Mouse (Mus musculus): ENCODE data around the gene Gm17428. TPM values are rescaled to one million over a fixed set of nuclear protein-coding genes. Genes with fewer than 3 reads are reported as not detected.
A peak's percentile ranks its signal among the peaks of the same experiment; 100 is the strongest.
"Not testable (repeated sequence)": the region's sequence is repeated elsewhere in the genome, so short reads cannot be mapped to it uniquely, and the experiment has no call there.

Gm17428 gene
- polyA plus RNA-seq, 1 experiment from 2014 or later: not detected

DNA sequence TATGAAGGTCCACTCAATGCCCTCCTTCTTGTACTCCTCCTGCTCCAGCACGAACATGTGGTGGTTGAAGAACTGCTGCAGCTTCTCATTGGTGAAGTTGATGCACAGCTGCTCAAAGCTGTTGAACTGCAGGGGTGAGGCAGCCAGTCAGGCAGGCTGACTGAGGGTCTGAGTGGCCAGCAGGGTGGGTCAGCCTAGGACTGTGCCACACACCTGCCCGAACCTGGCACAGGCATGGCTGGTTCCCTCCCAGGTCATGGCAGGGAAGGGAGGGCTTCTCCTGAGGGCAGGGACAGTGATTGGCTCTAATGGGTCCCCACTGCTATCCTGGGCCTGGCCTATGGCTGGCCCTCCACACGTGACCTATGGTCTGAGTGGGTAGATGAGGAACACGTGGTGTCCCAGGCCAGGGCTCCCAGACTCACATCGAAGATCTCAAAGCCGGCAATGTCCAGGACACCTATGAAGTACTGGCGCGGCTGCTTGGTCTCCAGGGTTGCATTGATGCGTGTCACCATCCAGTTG, 11.7 kb downstream of the Gm17428 start:
- H3K4me2 ChIP-seq (ENCODE audit: low read depth, severe bottlenecking); H3K4me1 ChIP-seq (ENCODE audit: control insufficient read depth, insufficient read depth, low read length); H3K4me3 ChIP-seq (ENCODE audit: low read depth, low read length); ATAC-seq (ENCODE audit: insufficient number of reproducible peaks, low FRiP score, low TSS enrichment, low read depth); DNase-seq (ENCODE audit: low spot score); H3K27ac ChIP-seq (replicated peaks; ENCODE audit: low read depth, low read length); H3K36me3 ChIP-seq (ENCODE audit: control insufficient read depth, insufficient read depth, low read length); H3K9ac ChIP-seq (ENCODE audit: low read length); H3K9me3 ChIP-seq (ENCODE audit: control insufficient read depth, low read length); H3K27me3 ChIP-seq (ENCODE audit: control insufficient read depth, insufficient read depth, low read length): not testable (repeated sequence)
- 85% methylated on average over 9 of the region's 9 CpGs for WGBS

DNA sequence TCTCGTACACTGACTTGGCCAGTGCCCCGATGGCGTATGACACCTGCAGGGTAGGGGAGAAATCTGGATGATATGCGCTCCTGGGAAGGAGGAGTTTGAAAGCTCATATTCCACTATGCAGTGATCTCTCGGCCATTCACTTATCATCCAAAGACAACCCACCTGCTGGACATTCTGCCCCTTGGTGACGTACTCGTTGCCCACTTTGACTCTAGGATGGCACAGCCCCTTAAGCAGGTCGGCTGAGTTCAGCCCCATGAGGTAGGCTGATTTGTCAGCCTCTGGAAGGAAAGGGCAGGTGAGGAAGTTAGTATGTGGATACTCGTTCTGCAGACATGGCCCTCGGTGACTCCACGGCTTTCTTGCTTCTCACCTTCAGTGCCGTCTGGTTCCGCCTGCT, 12.1 kb downstream of the Gm17428 start:
- DNase-seq (ENCODE audit: low spot score) (no peak), ATAC-seq (ENCODE audit: insufficient number of reproducible peaks, low FRiP score, low TSS enrichment, low read depth) (no peak)
- Histone ChIP-seq H3K4me1 (ENCODE audit: control insufficient read depth, insufficient read depth, low read length) (no peaks in the 10 kb centered on the region), H3K4me2 (ENCODE audit: low read depth, severe bottlenecking) (no peak overlapping the region), H3K9ac (ENCODE audit: low read length) (no peak overlapping the region), H3K36me3 (ENCODE audit: control insufficient read depth, insufficient read depth, low read length) (no peaks in the 10 kb centered on the region), H3K27ac (replicated peaks; ENCODE audit: low read depth, low read length) (no peak overlapping the region), H3K4me3 (ENCODE audit: low read depth, low read length) (no peak overlapping the region), H3K9me3 (ENCODE audit: control insufficient read depth, low read length) (no peaks in the 10 kb centered on the region), H3K27me3 (ENCODE audit: control insufficient read depth, insufficient read depth, low read length) (no peaks in the 10 kb centered on the region)
- 94% methylated on average over 13 of the region's 13 CpGs for WGBS

DNA sequence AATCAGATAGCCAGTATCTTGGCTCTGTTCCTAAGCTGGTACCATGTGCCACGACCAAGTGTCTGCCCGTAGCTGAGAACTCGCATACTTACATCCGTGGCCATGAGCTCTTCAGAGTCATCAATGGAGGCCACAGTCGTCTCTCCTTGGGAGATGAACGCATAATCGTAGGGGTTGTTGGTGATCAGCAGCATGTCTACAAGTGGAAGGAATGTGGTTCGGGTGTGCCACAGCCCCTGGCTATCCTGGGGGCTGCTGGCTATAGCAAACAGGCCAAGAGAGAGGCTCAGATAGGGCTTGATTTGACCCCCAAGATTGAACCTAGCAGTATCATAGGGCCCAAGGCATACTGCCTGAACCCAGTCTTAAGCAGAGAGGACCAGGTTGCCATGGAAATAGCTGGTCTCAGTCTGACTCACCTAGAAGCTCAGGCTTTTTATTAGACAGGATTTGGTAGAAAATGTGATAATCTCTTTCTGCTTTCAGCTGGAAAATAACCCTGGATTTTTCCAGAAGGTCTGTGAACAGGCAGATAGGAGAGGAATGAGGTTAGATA, 13.2 kb downstream of the Gm17428 start:
- no peak overlapping the region for H3K9ac ChIP-seq (ENCODE audit: low read length)
- DNase-seq (ENCODE audit: low spot score): no peak
- H3K9me3 ChIP-seq (ENCODE audit: control insufficient read depth, low read length): no peaks in the 10 kb centered on the region
- ATAC-seq (ENCODE audit: insufficient number of reproducible peaks, low FRiP score, low TSS enrichment, low read depth): no peak
- no peak overlapping the region for H3K4me2 ChIP-seq (ENCODE audit: low read depth, severe bottlenecking)
- H3K4me3 ChIP-seq (ENCODE audit: low read depth, low read length): no peak overlapping the region
- WGBS: 93% methylated on average over 8 of the region's 8 CpGs
- H3K4me1 ChIP-seq (ENCODE audit: control insufficient read depth, insufficient read depth, low read length): 0 out of 2 replicates have a peak, but pooled peaks cover 3% of the 10 kb centered on the region
- no peaks in the 10 kb centered on the region for H3K36me3 ChIP-seq (ENCODE audit: control insufficient read depth, insufficient read depth, low read length)
- no peaks in the 10 kb centered on the region for H3K27me3 ChIP-seq (ENCODE audit: control insufficient read depth, insufficient read depth, low read length)
- H3K27ac ChIP-seq (replicated peaks; ENCODE audit: low read depth, low read length): no peak overlapping the region

DNA sequence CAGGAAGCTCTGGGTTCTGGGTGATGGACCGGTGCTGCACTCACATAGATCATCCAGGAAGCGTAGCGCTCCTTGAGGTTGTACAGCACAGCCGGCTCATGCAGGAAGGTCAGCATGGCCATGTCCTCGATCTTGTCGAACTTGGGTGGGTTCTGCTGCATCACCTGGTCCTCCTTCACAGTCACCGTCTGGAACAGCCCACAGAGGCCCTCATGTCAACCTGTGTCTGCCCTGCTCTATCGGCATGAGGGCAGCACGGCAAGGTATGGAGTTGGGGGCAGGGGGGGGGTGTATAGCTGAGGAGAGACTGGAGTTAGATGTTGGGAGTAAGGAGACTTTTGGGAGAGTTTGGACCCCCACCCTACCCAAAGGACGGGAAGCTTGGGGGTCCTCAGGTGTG, 15.5 kb downstream of the Gm17428 start:
- H3K4me1 ChIP-seq (ENCODE audit: control insufficient read depth, insufficient read depth, low read length): 0 out of 2 replicates have a peak, but pooled peaks cover 3% of the 10 kb centered on the region
- H3K4me2 ChIP-seq (ENCODE audit: low read depth, severe bottlenecking): no peak overlapping the region
- whole genome bisulfite sequencing: 91% methylated on average over 10 of the region's 10 CpGs
- no peaks in the 10 kb centered on the region for H3K9me3 ChIP-seq (ENCODE audit: control insufficient read depth, low read length)
- no peak overlapping the region for H3K27ac ChIP-seq (replicated peaks; ENCODE audit: low read depth, low read length)
- DNase-seq (ENCODE audit: low spot score) (no peak), ATAC-seq (ENCODE audit: insufficient number of reproducible peaks, low FRiP score, low TSS enrichment, low read depth) (no peak)
- H3K27me3 ChIP-seq (ENCODE audit: control insufficient read depth, insufficient read depth, low read length): no peaks in the 10 kb centered on the region
- no peak overlapping the region for H3K4me3 ChIP-seq (ENCODE audit: low read depth, low read length)
- no peak overlapping the region for H3K9ac ChIP-seq (ENCODE audit: low read length)
- no peaks in the 10 kb centered on the region for H3K36me3 ChIP-seq (ENCODE audit: control insufficient read depth, insufficient read depth, low read length)

DNA sequence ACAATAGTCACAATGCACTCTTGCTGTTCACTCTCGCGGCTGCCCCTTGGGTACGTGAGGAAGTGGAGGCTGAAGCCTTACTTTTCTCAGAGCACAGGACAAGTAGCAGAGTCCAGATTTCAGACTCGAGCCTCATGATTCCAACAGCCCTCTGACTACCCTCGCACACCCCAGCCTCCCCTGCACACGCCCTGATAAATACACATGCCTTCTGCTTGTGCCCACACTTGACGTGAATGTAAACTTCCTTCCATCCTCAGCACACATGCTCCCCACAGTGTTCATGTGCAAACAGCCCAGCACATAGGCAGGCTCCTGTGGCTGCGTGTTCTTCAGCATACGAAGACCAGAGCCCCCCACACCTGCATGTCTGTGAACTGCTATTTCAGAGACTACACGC, 16.9 kb downstream of the Gm17428 start:
- no peak overlapping the region for H3K27ac ChIP-seq (replicated peaks; ENCODE audit: low read depth, low read length)
- H3K4me2 ChIP-seq (ENCODE audit: low read depth, severe bottlenecking): no peak overlapping the region
- H3K9ac ChIP-seq (ENCODE audit: low read length): no peak overlapping the region
- ATAC-seq (ENCODE audit: insufficient number of reproducible peaks, low FRiP score, low TSS enrichment, low read depth) (no peak), DNase-seq (ENCODE audit: low spot score) (no peak)
- no peaks in the 10 kb centered on the region for H3K36me3 ChIP-seq (ENCODE audit: control insufficient read depth, insufficient read depth, low read length)
- H3K4me3 ChIP-seq (ENCODE audit: low read depth, low read length): no peak overlapping the region
- 79% methylated on average over 10 of the region's 10 CpGs for WGBS
- H3K4me1 ChIP-seq (ENCODE audit: control insufficient read depth, insufficient read depth, low read length): 0 out of 2 replicates have a peak, but pooled peaks cover 3% of the 10 kb centered on the region
- no peaks in the 10 kb centered on the region for H3K9me3 ChIP-seq (ENCODE audit: control insufficient read depth, low read length)
- no peaks in the 10 kb centered on the region for H3K27me3 ChIP-seq (ENCODE audit: control insufficient read depth, insufficient read depth, low read length)

DNA sequence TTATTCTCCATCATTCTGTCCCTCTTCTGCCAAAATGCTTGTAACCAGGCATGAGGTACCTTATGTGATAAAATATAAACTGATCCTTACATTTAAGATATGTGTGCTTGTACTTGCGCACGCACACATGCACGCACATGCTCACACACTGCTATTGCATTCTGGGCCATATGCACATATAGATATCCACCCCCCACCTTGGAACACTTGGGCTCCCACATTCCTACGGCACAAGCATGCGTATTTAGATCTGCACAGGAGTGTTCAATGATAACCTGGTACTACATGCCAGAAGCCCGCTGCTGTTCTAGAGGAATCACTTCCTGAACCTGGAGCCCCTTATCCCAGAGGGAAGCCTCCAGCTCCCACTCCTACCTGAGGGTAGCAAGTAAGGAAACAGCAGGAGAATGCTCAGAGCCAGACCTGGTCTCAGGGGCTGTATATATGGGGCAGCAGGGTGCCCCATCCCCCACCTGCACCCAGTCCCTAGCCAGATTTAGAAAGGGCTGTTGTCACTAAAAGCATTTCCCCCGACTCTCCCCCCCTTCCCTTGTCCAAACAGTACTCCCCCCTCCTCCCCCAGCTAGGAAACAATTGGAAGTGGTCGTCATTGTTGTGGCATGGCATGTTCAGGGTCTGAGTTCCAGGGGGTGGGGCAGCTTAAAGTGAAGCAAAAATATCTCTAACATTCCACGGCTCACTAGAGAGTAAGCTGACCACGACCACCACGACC, 17.6 kb downstream of the Gm17428 start, which contains the start of gene Myh7:
Gene Myh7, minus strand, starts transcription at position 491 of the 733 bp plus-strand sequence.
- H3K9ac ChIP-seq (ENCODE audit: low read length): no peak within 1 kb of the TSS
- H3K27ac ChIP-seq (replicated peaks; ENCODE audit: low read depth, low read length): 0 out of 2 replicates have a peak within 1 kb of the TSS, but pooled peaks have one; percentile 18
- 0 out of 2 replicates have a peak, but pooled peaks cover 3% of the 10 kb centered on the region for H3K4me1 ChIP-seq (ENCODE audit: control insufficient read depth, insufficient read depth, low read length)

DNA sequence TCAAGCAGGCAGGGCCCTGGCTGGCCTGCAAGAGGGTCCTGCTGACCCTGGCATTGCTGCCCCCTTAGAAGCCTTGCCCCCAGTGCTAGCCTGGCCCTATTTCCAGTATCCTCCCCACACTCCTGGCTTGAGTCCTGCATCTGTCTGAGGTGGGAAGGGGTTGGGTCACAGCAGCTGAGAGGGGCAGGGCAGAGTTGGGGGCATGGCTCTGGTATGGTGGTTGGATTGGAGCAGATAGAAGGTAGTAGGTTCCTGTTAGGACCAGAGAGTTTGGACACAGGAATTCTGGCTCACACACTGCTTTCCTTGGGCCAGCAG, 18.1 kb downstream of the Gm17428 start:
- Histone ChIP-seq H3K9me3 (ENCODE audit: control insufficient read depth, low read length) (no peaks in the 10 kb centered on the region), H3K4me3 (ENCODE audit: low read depth, low read length) (no peak overlapping the region), H3K9ac (ENCODE audit: low read length) (no peak overlapping the region), H3K4me2 (ENCODE audit: low read depth, severe bottlenecking) (no peak overlapping the region), H3K27ac (replicated peaks; ENCODE audit: low read depth, low read length) (no peak overlapping the region), H3K27me3 (ENCODE audit: control insufficient read depth, insufficient read depth, low read length) (no peaks in the 10 kb centered on the region), H3K36me3 (ENCODE audit: control insufficient read depth, insufficient read depth, low read length) (no peaks in the 10 kb centered on the region), H3K4me1 (ENCODE audit: control insufficient read depth, insufficient read depth, low read length) (0 out of 2 replicates have a peak, but pooled peaks cover 3% of the 10 kb centered on the region)
- DNase-seq (ENCODE audit: low spot score): no peak
- no peak for ATAC-seq (ENCODE audit: insufficient number of reproducible peaks, low FRiP score, low TSS enrichment, low read depth)

More for the DNA sequence above, 17.6 kb downstream of the Gm17428 start, which contains the start of gene Myh7:
- WGBS: 67% methylated on average over 11 of the region's 11 CpGs
- no peak for DNase-seq (ENCODE audit: low spot score)
- H3K27me3 ChIP-seq (ENCODE audit: control insufficient read depth, insufficient read depth, low read length): no peaks in the 10 kb centered on the region
- H3K36me3 ChIP-seq (ENCODE audit: control insufficient read depth, insufficient read depth, low read length): no peaks in the 10 kb centered on the region
- H3K4me3 ChIP-seq (ENCODE audit: low read depth, low read length): no peak within 1 kb of the TSS
- no peak within 1 kb of the TSS for H3K4me2 ChIP-seq (ENCODE audit: low read depth, severe bottlenecking)
- no peaks in the 10 kb centered on the region for H3K9me3 ChIP-seq (ENCODE audit: control insufficient read depth, low read length)
- no peak for ATAC-seq (ENCODE audit: insufficient number of reproducible peaks, low FRiP score, low TSS enrichment, low read depth)

DNA sequence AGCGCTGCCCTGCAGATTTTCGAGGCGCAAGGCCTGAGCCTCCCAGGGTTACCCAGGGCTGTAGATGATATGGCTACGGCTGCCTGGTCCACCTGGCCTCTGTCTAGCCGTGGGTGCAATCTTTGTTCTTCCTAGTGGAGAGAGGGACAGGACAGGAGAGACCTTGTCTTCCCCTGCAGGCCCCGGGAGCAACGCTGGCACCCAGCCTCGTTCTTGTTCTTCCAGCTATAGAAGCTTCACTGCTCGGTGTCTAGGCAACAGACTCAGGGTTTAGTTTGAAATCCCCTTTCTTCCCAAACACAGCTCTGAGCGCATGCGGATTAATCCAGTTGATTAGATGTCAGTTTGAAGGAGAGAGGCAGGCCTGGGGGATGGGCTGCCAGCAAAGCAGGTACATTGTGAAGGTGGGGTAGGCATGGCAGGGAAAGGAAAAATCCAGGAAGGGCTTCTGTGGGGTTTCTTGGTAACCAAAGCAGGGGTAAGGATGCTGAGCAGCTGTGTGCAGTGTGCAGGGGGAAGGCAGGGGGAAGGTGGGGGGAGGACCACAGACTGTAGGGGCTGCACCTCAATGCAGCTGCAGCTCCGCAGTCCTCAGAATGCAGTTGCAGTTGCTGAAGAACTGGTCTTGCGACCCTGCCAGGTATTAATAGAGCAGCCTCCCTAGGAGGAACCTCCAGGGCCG, 18.9 kb downstream of the Gm17428 start:
- no peak overlapping the region for H3K9ac ChIP-seq (ENCODE audit: low read length)
- H3K4me2 ChIP-seq (ENCODE audit: low read depth, severe bottlenecking): no peak overlapping the region
- 0 out of 2 replicates have a peak overlapping the region, but pooled peaks have one; percentile 18 for H3K27ac ChIP-seq (replicated peaks; ENCODE audit: low read depth, low read length)
- H3K36me3 ChIP-seq (ENCODE audit: control insufficient read depth, insufficient read depth, low read length): no peaks in the 10 kb centered on the region
- no peaks in the 10 kb centered on the region for H3K9me3 ChIP-seq (ENCODE audit: control insufficient read depth, low read length)
- 64% methylated on average over 14 of the region's 14 CpGs for WGBS
- ATAC-seq (ENCODE audit: insufficient number of reproducible peaks, low FRiP score, low TSS enrichment, low read depth) (no peak), DNase-seq (ENCODE audit: low spot score) (no peak)
- H3K4me1 ChIP-seq (ENCODE audit: control insufficient read depth, insufficient read depth, low read length): 0 out of 2 replicates have a peak, but pooled peaks cover 3% of the 10 kb centered on the region
- no peaks in the 10 kb centered on the region for H3K27me3 ChIP-seq (ENCODE audit: control insufficient read depth, insufficient read depth, low read length)
- H3K4me3 ChIP-seq (ENCODE audit: low read depth, low read length): no peak overlapping the region

All from limb, embryonic 11.5 days (tissue).